Mouse (Mus musculus) gastrocnemius, adult 18-20 months (tissue): Measurements from ENCODE around the gene Itpa. TPM values are rescaled to one million over a fixed set of nuclear protein-coding genes. Genes with fewer than 3 reads are reported as not detected.

Source experiments
- DNase-seq: peaks from one replicate; pipeline ENCODE4 v3.0.0; 2021; ENCODE audit warnings: low spot score
- total RNA-seq, 2 experiments: library from RNA; stranded (reverse); gene quantifications; 2 replicates each; pipeline ENCODE4 v1.2.3; 2021

Gene Itpa
- total RNA-seq, 2 experiments from 2014 or later, result 11.5 to 12.7 TPM

DNA sequence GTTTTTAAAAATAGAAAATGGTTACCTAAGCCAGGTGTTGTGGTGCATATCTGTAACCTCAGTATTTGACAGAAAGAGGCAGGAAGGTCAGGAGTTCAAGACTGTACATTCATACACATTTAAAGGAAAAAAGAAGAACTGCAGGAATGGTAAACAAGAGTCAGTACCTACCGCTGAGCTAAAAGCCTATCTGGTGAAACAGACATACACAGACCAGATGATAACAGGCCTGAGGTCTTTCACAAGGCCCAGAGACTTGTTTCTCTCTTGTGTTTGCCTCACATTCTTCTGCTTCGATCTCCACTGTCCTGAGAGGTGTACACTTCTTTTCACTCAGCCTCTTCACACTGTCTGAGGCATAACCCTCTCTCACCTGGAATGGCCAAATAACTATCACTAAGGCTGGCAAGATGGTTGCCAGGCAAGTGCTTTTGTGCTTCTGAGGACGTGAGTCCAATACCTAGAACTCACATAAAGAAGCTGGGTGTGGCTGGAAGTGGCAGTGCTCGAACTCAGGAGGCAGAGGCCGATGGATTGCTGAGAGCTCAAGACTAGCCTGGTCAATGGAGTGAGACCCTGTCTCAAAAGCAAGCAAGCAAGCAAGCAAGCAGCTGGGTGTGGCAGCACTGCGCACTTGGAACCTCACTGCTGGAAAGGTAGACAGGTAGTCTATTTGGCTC is 11.6 kb upstream of the Itpa start:
- DNase-seq, result no peak

DNA sequence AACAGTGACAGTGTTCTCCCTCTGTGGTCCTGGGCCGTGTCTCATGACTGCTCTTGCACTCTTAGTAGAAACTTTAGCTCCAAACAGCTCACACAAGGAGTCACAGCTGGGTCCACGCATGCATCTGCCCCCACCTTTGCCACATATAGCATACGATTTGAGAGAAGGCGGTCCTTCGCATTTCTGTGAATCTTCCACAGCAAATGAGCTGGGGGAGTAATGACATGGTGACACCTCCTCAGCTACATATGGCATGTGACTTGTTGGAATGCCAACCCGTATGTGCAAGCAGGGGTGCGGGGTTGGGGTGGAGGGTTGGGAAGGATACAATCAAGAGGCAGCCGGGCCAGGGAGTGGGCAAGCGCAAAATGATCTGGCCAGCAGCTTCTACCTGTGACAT is 10.9 kb upstream of the Itpa start:
- DNase-seq, result no peak

DNA sequence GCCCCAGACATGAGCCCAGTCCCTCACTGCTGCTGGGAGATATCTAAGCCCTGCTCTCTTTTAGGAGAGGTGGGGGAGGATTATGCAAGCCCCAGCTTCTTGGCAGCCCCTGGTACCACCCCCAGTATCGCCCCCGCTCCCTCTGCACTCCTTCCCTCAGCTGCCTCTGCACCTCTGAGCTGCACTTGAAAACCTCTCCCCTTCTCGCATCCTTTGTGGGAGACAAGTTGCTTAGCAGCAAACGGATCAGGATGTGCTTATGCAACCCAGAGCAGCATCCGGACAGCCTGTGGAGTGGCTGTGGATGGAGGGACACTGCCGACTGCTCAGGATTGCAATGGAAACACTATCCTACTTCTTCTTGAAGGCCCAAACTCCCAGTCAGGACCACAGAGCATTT is 9.9 kb upstream of the Itpa start:
- DNase-seq, result no peak

DNA sequence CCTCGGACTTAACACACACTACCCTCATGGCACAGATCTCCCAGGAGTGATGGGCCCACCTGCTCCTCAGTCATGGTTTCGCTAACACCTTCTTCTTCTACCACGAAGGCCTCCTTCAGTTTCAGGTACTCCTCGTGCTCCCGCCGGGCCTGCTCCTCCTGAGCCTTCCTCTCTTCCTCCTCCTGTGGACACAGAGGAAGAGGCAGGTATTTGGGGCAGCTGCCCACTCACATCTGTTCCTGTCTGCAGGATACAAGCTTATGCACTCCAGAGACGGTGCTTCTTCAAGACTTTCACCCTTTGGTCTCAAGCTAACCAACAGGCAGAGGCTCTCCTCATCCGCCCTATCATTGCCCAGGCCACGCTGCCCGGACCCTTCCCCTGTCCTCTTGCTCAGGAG is 8.9 kb upstream of the Itpa start:
- DNase-seq, result no peak

DNA sequence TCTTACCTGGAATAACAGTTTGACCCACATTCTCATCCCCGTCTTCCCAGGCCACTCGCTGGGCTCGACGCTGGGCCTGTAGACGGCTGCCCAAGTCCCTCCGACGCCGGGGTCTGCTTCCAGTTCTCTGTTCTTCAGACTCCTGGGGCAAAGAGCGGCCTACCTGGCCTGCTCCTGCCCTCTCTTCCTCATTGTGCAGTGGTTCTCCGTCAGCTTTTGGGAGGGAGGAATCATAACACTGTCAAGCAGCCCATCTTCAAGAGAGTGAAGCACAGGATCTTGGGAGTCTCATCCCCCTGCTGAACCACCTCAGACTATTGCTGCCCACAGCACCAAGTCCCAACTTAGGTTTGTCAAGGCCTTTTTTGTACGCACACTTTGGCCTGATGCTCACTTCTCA is 4.1 kb upstream of the Itpa start:
- DNase-seq, result no peak

DNA sequence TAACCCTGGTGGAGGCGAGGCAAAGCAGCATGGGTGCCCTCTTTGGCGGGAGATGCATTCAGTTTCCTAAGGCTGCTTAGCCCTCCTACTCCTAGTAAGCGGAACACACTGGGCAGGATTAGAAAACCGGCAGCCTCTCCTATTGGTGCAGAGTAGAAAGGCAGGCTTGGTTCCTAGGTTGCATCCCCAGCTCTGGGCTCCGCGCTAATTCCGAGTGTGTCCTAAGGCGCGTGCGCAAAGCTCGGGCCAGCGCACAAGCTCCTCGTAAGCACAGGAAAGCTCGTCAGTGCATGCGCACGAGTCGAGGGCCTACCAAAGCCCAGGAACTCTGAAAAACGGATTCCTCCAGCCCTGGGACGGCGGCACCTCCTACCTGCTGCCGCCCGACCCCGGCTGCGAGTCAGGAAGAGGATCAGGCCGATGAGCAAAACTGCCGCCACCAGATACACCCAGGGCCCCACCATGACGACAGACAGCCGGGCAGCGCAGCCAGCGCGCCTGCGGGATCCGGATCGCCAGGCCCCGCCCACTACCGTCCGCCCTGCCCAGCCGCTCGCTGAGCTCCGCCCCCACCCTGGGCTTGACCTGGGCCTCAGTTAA is 3.2 kb upstream of the Itpa start, which contains the start of gene Ddrgk1:
Gene Ddrgk1 (minus strand): TSS at position 558 of the 600 bp plus-strand sequence.
- DNase-seq, result peak; percentile 91

DNA sequence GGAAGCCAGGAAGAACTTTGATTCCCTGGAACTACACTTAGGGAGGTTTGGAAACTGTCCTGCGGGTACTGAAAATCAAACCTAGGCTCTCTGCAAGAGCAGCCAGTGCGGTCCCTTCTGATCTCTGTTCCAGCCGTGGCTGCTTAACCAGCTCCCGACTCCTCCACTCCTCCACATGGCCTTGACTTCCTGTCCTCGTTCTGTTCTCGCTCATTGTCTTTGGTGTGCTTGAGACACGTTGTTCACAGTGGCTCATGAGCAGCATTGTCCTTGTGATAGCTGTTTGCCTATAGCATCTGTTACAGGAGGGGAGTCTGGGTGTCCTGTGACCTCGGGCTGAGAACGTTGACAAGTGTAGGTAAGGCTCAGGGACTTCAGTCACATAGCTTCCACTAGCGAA is 9.8 kb downstream of the Itpa start:
- DNase-seq, result no peak

DNA sequence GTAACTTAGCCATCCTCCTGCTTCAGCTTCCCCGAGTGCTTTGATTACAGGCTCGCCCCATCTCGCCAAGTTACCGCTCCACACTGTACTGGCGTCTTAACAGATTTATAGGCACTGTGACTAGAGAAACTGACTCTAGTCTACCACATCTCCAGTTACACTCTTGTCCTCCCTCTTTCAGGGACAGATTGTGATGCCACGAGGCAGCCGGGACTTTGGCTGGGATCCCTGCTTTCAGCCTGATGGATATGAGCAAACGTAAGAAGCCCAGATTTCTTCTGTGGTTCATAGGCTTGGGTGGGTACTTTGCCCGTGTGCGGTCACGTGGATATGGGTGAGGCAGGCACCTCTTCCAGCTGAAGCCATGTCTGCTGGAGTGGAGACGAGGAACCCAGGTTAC is 11.7 kb downstream of the Itpa start:
- no peak for DNase-seq

DNA sequence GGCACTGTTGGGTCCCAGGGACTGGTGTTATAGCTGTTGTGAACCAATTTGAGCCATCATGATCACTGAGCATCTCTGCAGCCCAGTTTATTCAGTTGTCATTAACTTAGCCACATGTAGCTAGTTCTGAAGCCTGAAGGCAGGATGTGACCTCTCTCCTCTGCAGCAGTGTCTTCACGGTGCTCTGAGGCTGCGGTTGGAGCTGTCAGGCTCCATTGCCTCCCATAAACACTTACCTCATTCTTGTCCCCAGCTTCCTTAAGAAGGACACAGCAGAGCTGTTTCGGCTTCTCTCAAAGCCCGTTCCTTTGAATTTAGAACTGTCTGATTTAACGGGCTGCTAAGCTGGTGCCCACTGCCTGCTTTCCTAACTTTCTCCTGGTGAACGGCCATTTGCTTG is 12.5 kb downstream of the Itpa start:
- no peak for DNase-seq

DNA sequence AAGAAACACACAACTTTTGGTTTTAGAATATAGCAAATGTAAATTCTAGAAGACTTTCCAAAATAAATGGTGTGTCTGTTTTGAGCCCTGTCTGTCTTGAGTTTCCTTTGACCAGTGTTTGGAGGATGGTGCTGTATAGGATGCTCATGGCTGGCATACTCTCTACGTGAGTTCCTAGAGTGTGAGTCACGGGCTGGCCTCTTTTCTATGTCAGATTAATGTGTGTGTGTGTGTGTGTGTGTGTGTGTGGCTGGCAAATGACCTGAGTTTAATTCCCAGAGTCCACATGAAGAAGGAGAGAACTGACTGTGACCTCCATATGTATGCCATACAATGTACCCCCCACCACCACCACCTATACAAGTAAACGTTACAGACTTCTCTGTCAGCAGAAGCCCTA is 14.1 kb downstream of the Itpa start:
- no peak for DNase-seq

DNA sequence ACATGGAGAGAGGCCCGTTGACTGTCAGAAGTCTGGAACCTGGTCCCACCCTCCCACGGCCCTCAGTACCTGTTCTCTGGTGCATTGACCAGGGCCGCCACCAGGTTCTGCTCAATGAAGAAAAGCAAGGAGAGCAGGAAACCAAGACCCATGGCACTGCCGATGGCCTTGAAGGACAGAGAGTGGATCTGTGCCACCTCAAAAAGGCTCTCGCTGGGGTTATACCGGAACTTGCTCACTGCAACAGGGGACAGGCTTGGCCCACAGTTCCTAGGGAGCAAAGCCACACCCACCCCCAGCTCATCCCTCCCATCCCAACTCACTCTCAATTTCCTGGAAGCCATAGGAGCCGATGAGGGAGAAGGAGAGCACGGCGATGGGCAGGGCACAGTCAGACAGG is 18.0 kb downstream of the Itpa start:
- no peak for DNase-seq

DNA sequence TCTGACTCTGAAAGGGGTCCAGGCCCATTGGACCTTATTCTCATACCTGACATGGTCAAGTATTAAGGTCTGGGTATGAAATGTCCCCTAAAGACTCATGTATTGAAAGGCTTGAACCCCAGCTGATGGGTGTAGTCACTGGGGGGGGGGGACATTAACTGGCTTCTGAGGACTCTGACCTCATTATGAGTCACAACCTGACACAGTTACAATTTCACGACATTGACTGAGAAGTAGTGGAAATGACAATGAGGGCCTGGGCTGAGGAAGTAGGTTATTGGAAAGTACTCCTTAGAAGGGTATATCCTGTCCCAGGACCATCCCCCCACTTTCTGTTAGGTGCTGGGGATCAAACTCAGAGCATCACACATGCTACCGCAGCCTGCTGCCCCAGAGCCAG is 21.6 kb downstream of the Itpa start:
- no peak for DNase-seq

DNA sequence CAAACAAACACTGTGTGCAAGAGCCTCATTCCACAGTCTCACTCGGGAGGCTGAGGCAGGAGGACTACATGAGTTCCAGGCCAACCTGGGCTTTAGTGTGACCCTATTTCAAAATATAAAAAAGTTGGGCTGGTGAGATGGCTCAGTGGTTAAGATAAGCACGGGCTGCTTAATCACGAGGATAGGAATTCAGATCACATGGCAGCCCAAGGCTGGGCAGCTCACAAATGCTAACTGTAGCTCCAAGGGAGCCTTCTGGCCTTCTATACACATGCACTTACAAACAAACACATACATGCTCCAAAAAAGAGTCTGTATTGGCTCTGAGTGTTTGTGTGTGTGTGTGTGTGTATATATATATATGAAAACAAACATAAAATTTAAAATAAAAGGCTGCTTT is 26.2 kb downstream of the Itpa start:
- no peak for DNase-seq

DNA sequence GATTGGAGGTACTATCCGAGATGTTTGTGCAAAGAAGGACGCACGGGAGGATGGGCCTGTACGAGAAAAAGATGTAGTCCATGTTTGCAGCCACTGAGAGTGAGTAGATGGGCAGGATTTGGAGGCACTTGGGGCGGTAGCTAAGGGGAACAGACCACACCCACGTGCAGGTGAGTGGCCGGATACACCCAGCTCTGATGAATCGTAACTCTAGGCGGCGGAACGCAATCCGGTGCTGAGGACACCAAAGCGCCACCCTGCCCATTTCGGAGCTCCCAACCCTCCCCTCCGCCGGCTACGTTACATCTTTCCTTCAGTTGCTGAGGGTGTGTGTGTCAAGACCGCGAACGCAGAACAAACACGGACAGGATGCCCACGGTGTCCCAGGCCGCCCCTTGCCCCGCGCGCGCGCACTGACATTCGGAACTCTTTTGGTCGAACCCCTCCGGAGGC is 29.3 kb downstream of the Itpa start:
- DNase-seq, result no peak

DNA sequence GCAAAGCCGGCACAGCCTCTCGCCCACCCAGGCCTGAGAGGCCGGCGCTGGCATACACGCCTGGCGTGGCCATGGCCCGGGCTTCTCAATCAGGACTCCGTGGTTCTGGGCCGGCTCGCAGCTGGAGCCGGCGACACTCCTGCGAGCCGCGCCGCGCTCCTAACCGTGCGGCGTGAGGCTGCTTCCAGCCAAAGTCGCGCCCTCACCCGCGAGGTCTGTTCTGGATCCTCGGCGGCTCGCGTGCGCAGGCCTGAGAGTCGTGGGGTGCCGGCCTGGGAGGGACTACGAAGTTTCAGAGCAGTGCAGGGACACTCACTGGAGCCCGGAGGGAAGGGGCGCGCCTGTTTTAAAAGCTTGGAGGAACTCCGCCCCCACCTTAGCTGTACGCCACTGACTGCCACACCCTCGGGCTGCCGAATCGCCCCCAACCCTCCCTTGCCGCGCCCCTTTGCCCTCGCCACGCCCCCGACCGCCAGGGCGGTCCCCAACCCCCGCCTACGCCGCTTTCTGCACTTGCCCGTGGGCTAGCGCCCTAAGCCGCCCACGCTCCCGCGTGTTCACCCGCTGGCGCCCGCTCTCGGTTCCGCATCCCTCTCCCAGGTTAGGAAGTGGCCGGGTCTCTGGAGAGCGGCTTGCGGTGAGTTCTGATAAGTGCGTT is 29.9 kb downstream of the Itpa start, which contains the start of gene Slc4a11:
Gene Slc4a11 (minus strand): TSS at position 367 of the 658 bp plus-strand sequence.
- DNase-seq, result peak; percentile 38

DNA sequence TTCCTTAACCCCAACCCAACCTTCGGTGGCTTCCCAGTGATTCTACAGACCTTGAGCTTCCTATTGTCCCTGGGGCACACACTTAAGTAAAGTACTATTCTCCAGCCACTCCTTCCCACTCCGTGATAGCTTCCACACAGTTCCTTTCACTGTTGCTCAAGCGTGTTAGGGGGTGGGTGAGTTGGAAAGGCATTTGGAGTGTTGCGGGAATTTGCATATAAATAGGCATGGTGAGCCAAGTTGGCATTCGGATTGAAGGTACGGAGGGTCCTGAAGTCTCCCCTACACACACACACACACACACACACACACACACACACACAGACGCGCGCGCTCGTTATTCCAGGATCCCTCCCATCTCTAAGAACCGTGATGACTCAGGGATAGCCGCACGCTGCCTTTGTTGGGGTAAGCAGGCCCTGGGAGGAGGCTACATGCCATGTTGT is 30.4 kb downstream of the Itpa start:
- no peak for DNase-seq

DNA sequence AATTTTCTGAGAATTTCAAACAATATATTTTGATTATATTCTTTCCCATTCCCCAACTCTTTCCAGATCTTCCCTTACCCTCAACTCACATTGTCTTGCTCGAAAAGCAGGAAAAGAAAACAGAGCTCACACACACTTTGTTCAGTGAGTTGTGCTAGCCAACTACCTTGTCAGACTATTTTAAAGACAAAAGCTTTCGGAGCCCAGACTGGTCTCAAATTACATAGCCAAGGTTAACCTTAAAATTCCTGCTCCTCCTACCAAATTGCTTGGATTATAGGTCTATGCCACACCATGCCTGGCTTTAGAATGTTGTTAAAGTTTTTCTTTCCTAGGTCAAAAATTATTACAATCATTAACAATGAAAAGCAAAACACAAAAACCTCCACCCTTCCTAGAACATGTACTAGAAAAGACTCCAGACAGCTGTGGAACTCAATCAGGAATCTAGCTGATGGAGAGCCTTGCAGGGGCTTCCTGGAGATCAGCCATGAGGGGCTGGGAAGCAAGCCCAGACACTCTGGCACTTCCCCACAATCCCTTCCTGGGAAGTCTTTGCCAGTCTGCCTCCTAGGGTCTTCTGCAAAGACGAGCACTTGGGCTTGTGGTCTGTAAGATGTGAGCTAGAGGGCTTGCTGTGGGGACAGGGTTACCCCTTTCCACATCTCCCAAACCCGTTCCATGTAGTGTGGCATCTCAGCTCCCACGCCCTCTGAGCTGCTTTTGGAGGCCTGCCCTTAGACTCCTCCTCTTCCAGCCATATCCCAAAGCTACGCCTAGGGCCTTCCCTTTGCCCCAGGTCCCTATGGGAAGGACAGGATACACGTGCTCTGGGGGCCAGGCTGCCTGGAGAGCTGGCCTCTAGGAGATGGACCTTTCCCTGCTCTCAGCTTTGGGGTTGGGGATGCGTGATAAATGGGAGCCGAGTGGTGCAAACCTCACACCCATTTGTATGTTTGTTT is 36.9 kb downstream of the Itpa start:
- no peak for DNase-seq

DNA sequence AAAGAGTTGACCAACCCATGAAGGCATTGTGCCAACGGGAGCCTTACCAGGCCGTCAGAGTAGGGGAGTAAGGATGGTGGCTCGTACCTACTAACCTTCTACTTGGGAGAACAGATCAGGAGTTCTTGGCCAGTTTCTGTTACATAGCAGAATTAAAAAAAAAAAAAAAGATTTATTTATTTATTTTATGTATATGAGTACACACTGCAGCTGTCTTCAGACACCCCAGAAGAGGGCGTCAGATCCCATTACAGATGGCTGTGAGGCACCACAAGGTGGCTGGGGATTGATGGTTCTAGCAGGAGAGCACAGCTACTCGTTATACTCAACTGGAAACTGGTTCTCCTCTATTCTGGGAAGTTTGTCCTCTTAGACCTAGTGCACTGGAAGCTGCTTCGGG is 37.8 kb downstream of the Itpa start:
- DNase-seq, result no peak

DNA sequence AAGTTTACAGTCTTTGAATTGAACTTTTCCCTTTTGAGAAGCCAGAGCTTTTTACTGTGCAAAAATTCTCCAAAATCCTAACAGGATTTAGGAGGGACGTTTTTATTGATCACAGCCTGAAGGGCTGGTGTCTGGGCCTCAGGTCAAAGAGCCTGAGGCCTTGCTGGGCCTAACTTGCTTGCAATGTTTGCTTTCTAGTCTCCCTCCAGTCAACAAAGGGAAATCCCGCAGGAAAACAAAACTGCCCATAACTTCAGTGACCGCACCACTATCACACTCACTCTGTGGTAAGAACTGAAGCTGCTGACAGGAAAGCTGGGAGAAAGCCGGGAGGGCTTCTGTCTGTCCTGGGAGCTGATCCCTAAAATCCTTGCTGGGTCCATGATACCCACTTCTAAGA is 39.2 kb downstream of the Itpa start:
- DNase-seq, result no peak

DNA sequence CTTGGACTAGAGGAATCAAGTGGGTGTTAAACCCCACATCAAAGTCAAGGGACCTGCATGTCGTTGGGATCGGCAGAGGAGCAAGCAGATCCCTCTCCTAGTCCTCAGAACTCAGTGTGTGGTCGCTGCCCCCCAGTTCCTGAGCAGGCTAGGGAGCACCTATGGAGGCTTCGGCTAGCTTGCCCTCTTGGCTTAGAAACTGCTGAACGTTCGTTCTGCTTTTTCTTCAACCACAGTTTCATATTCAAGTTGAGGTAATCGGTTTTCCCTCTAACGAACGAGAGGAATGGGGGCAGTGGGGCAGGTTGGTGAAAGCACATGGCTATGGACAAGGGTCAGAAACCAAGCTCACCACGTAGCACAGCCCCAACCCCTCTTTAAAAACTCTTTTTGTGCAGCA is 39.6 kb downstream of the Itpa start:
- no peak for DNase-seq

DNA sequence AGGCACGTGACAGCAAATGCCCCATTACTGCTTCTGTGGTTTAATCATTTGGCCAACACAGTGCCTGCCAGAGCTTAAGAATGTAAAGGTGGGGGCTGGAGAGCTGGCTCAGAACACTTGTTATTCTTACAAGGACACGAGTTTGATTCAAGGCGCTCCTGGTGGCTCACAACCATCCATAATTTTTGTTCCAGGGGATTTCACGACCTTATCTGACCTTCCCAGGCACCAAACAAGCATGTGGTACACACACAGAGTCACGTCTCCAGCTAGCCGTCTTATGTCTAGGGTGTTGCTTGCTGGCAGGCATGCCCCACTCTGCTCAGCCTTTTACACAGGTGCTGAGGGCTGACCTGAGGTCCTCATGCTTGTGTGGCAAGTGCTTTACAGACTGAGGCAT is 50.5 kb downstream of the Itpa start:
- DNase-seq, result no peak

DNA sequence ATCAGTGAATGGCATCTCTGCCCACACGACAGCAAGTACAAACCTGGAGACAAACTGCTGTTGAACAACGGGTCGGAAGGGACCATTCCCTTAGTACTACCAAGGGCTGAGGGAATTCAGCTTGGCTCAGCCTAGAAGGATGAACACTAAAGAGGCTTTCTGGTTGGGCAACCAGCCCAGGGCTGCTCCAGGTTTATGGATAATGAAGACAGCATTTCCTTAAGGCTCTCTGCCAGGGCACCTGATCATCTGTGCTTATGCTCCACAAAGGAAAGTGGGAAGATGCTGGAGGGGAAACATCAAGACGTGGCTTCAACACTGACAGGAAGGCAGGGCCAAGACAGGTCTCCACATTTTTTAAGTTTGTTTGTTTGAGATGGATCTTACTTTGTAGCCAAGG is 57.0 kb downstream of the Itpa start:
- DNase-seq, result no peak
